ENCODE assay signal across 17 mouse cellular contexts in the genomic region with DNA sequence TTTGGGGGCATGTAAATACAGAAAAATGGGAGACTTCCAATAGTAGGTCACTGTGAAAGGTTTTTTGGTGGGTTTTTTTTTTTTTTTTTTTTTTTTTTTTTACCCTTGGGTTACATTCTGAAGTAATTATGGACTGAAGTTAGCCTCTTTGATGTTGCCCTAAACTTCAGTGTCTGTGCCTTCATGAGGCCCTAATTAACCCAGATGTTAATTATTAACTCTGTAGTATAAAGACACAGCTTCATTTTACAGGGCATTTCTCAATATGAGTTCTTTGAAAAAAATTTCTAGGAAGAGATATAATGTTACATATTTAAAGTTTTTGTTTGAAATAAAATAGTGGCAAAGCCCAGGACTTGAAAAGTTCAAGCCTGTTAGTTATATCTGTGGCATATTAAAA. TPM values are rescaled to one million over a fixed set of nuclear protein-coding genes. Genes with fewer than 3 reads are reported as not detected.
DNase-seq lines count a peak whose midpoint lies in the region; ATAC-seq and TF ChIP-seq lines count a peak whose summit lies in the region.
"Had no signal": no experiment of that assay in that cellular context is flagged by ENCODE, and none has a peak within 500 bp of the region (broad histone marks: within the 10 kb centered on the region; RNA-seq: fewer than 3 reads in every experiment).

No protein-coding gene starts in this region.

- no peaks in the 10 kb centered on the region for H3K9me3 ChIP-seq in liver, postnatal 0 days (ENCODE audit: low read length)
- no peaks in the 10 kb centered on the region for H3K9me3 ChIP-seq in embryonic facial prominence, embryonic 14.5 days (ENCODE audit: control insufficient read depth, low read length)
- no peaks in the 10 kb centered on the region for H3K9me3 ChIP-seq in intestine, postnatal 0 days (ENCODE audit: control insufficient read depth)
- H3K9me3 ChIP-seq in heart, embryonic 11.5 days (replicated peaks; ENCODE audit: control insufficient read depth, low read length) = no peaks in the 10 kb centered on the region
- H3K9me3 ChIP-seq: embryonic facial prominence, embryonic 12.5 days; forebrain, embryonic 13.5 days; heart, embryonic 12.5 days; hindbrain, embryonic 10.5 days had no signal

- no peak for ATAC-seq in liver, postnatal 0 days
- no peak for ATAC-seq in embryonic facial prominence, embryonic 14.5 days (ENCODE audit: low read depth)
- no peak for ATAC-seq in intestine, postnatal 0 days
- no peak for ATAC-seq in heart, embryonic 11.5 days (replicated peaks; ENCODE audit: insufficient number of reproducible peaks, low FRiP score, low TSS enrichment)
- ATAC-seq: forebrain, embryonic 13.5 days had no signal

- DNase-seq in liver, postnatal 0 days = no peak
- DNase-seq in liver = no peak
- no peak for DNase-seq in embryonic facial prominence, embryonic 14.5 days (ENCODE audit: low spot score)
- DNase-seq in frontal cortex, adult 2 months (ENCODE audit: extremely low spot score in 1 of 2, low spot score in 1 of 2) = no peak
- DNase-seq: adrenal gland, adult 2 months; adrenal gland, postnatal 25 days; cerebellum, adult 2 months; cerebellum, postnatal 10 days; gastrocnemius, postnatal 14 days had no signal

- no peak overlapping the region for H3K4me3 ChIP-seq in liver, postnatal 0 days (ENCODE audit: low read depth, low read length)
- no peak overlapping the region for H3K4me3 ChIP-seq in bone marrow macrophage, adult 2 months (ENCODE audit: insufficient read depth, low read length)
- no peak overlapping the region for H3K4me3 ChIP-seq in embryonic facial prominence, embryonic 14.5 days (ENCODE audit: low read depth, low read length)
- H3K4me3 ChIP-seq in intestine, postnatal 0 days (ENCODE audit: low read depth, low read length) = no peak overlapping the region
- no peak overlapping the region for H3K4me3 ChIP-seq in heart, embryonic 11.5 days (ENCODE audit: low read depth, low read length)
- H3K4me3 ChIP-seq: embryonic facial prominence, embryonic 12.5 days; forebrain, embryonic 13.5 days; heart, embryonic 12.5 days; hindbrain, embryonic 10.5 days had no signal

- H3K4me2 ChIP-seq in liver, postnatal 0 days (ENCODE audit: low read depth, low read length) = peak overlapping the region; percentile 26; the same call in 1 of the 2 replicates
- H3K4me2 ChIP-seq in embryonic facial prominence, embryonic 14.5 days (ENCODE audit: low read depth, low read length) = peak overlapping the region; percentile 21; the same call in 1 of the 2 replicates
- H3K4me2 ChIP-seq in intestine, postnatal 0 days (replicated peaks; ENCODE audit: low read depth) = peak overlapping the region; percentile 48
- H3K4me2 ChIP-seq in heart, embryonic 11.5 days = no peak overlapping the region
- H3K4me2 ChIP-seq: embryonic facial prominence, embryonic 12.5 days; forebrain, embryonic 13.5 days; heart, embryonic 12.5 days; hindbrain, embryonic 14.5 days had no signal

- TF ChIP-seq CTCF in liver, postnatal 0 days (IDR thresholded peaks at IDR 0.05; ENCODE audit: low read depth) = no peak
- TF ChIP-seq CTCF in bone marrow macrophage, adult 2 months (IDR thresholded peaks at IDR 0.05; ENCODE audit: low read depth, low read length) = no peak
- no peak for TF ChIP-seq CTCF in intestine, postnatal 0 days (IDR thresholded peaks at IDR 0.05; ENCODE audit: low read depth)

- no peak overlapping the region for H3K9ac ChIP-seq in liver, postnatal 0 days (replicated peaks)
- no peak overlapping the region for H3K9ac ChIP-seq in embryonic facial prominence, embryonic 14.5 days (ENCODE audit: low read depth, low read length)
- H3K9ac ChIP-seq in intestine, postnatal 0 days (ENCODE audit: low read depth, low read length) = no peak overlapping the region
- no peak overlapping the region for H3K9ac ChIP-seq in heart, embryonic 11.5 days (ENCODE audit: low read depth, low read length)
- H3K9ac ChIP-seq: embryonic facial prominence, embryonic 12.5 days; forebrain, embryonic 13.5 days; heart, embryonic 12.5 days; hindbrain, embryonic 14.5 days had no signal

- TF ChIP-seq EP300 in liver, postnatal 0 days (IDR thresholded peaks at IDR 0.05; ENCODE audit: low read depth) = no peak

- no peak for TF ChIP-seq POLR2A in bone marrow macrophage, adult 2 months (IDR thresholded peaks at IDR 0.05; ENCODE audit: borderline replicate concordance, low read depth, low read length)

- H3K27ac ChIP-seq in liver, postnatal 0 days (ENCODE audit: low read depth) = no peak overlapping the region
- H3K27ac ChIP-seq in bone marrow macrophage, adult 2 months (ENCODE audit: insufficient read depth, low read depth, low read length) = peak overlapping the region; percentile 93
- no peak overlapping the region for H3K27ac ChIP-seq in embryonic facial prominence, embryonic 14.5 days (replicated peaks; ENCODE audit: low read depth, low read length)
- H3K27ac ChIP-seq in intestine, postnatal 0 days (ENCODE audit: low read depth, low read length) = no peak overlapping the region
- H3K27ac ChIP-seq in heart, embryonic 11.5 days (ENCODE audit: low read depth, low read length) = no peak overlapping the region
- H3K27ac ChIP-seq: embryonic facial prominence, embryonic 12.5 days; forebrain, embryonic 13.5 days; hindbrain, embryonic 10.5 days; hindbrain, embryonic 14.5 days had no signal

- H3K27me3 ChIP-seq in liver, postnatal 0 days (ENCODE audit: insufficient read depth, low read length) = no peaks in the 10 kb centered on the region
- H3K27me3 ChIP-seq in embryonic facial prominence, embryonic 14.5 days (replicated peaks; ENCODE audit: control insufficient read depth, insufficient read depth, low read length) = no peaks in the 10 kb centered on the region
- no peaks in the 10 kb centered on the region for H3K27me3 ChIP-seq in intestine, postnatal 0 days (replicated peaks; ENCODE audit: control insufficient read depth, insufficient read depth, low read length)
- H3K27me3 ChIP-seq in heart, embryonic 11.5 days (ENCODE audit: control insufficient read depth, insufficient read depth, low read length) = no peaks in the 10 kb centered on the region
- H3K27me3 ChIP-seq: embryonic facial prominence, embryonic 12.5 days; forebrain, embryonic 13.5 days; heart, embryonic 12.5 days had no signal

- H3K4me1 ChIP-seq in liver, postnatal 0 days (ENCODE audit: insufficient read depth) = no peaks in the 10 kb centered on the region; the same call in 1 of the 2 replicates
- H3K4me1 ChIP-seq in bone marrow macrophage, adult 2 months (ENCODE audit: control insufficient read depth, insufficient read depth, low read length) = peaks cover 13% of the 10 kb centered on the region; the same call in 1 of the 2 replicates
- peaks cover 12% of the 10 kb centered on the region for H3K4me1 ChIP-seq in embryonic facial prominence, embryonic 14.5 days (ENCODE audit: control insufficient read depth, insufficient read depth, low read length)
- H3K4me1 ChIP-seq in intestine, postnatal 0 days (replicated peaks; ENCODE audit: control insufficient read depth, insufficient read depth, low read length) = no peaks in the 10 kb centered on the region
- H3K4me1 ChIP-seq in heart, embryonic 11.5 days (ENCODE audit: control insufficient read depth, insufficient read depth, low read length) = no peaks in the 10 kb centered on the region
- H3K4me1 ChIP-seq: forebrain, embryonic 13.5 days had no signal

- H3K36me3 ChIP-seq in liver, postnatal 0 days (replicated peaks; ENCODE audit: insufficient read depth, low read length) = no peaks in the 10 kb centered on the region
- no peaks in the 10 kb centered on the region for H3K36me3 ChIP-seq in embryonic facial prominence, embryonic 14.5 days (ENCODE audit: control insufficient read depth, insufficient read depth, low read length)
- no peaks in the 10 kb centered on the region for H3K36me3 ChIP-seq in intestine, postnatal 0 days (ENCODE audit: control insufficient read depth, insufficient read depth)
- no peaks in the 10 kb centered on the region for H3K36me3 ChIP-seq in heart, embryonic 11.5 days (ENCODE audit: control insufficient read depth, insufficient read depth, low read length)
- H3K36me3 ChIP-seq: embryonic facial prominence, embryonic 12.5 days; heart, embryonic 12.5 days; hindbrain, embryonic 10.5 days had no signal

RNA-seq across cellular contexts. Expression of gene Abca9, which starts 2.6 kb away (rescaled TPM):
- 0.80 and 0.88 TPM in 2 replicates for polyA plus RNA-seq in liver, postnatal 0 days (2015; fragmentation: Nextera tagmentation; extraction: Ambion mirVana)
- polyA plus RNA-seq in bone marrow macrophage, adult 2 months (2012; ENCODE audit: insufficient read depth, insufficient read length, missing spikeins) = 66.7 and 77.2 TPM in 2 replicates
- polyA plus RNA-seq in embryonic facial prominence, embryonic 14.5 days (2014; fragmentation: Nextera tagmentation; extraction: Ambion mirVana) = 18.2 and 18.8 TPM in 2 replicates
- polyA plus RNA-seq in intestine, postnatal 0 days (2015; fragmentation: Nextera tagmentation; extraction: Ambion mirVana) = 0.57 and 0.77 TPM in 2 replicates
- polyA plus RNA-seq in heart, embryonic 11.5 days (2014; fragmentation: Nextera tagmentation; extraction: Ambion mirVana) = 1.0 and 1.2 TPM in 2 replicates
- 2.5 and 3.4 TPM in 2 replicates for polyA plus RNA-seq in frontal cortex, adult 2 months (2012; rRNA removed)
